Mouse (Mus musculus) telencephalon, adult 2 months (tissue): ENCODE results near the gene Ctdspl2.

Experiments
- DNase-seq: peaks from one replicate; pipeline ENCODE4 v3.0.0-alpha.2; 2011; ENCODE audit warnings: low read depth, low spot score

The Ctdspl2 gene

GRCm38 (mm10) chr2:122059365-122060115, 103.7 kb downstream of the Ctdspl2 start:
- DNase-seq: no peak
